Mouse (Mus musculus): ENCODE measurements around the gene Cib4.

The Cib4 gene

DNA sequence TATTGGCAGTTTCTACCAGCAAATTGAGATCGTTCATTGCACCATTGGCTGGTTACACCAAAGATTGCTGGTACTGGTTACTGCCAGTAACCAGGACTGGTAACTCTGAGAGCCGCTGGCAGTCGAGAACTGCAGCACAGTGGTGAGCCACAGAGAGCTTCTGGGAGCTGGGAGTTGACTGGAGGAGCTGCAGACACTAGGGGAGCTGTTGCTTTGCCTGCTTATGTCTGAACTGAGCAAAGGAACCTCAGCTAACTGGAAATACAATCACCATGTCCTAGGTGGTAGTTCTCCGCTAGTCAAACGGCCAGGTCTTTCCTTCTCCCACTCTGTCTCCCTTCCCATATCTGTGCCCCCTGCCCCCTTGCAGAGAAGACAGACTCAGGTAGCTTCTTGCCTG lies 103.4 kb downstream of the Cib4 start:
- DNase-seq (ENCODE audit: low read depth, low spot score): no peak

DNA sequence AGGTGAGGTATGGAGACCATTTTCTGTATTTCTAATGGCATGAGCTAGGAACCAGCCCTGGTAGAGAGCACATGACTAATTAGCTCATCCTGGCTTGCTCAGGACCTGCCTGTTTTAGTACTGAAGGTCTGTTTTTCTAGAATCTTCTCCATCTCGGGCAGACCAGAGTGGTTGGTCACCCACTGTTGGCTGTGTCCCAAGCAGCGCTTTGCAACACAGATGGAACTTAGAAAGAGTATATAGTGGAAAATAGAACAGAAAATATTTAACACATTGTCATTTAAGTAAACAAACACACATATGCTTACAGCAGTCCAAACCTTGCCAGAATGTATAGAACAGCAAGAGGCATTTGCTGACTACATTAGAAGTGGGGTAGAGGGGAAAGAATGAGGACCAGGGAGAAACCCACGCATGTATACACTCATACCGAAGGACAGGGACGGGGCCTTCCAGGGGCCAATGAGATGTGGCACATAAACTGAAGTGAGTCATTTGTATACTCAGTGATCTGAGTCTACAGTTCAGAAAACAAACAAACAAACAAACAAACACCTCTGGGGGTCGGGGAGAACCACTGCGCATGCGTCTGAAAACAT lies 105.2 kb downstream of the Cib4 start:
- no peak for DNase-seq (ENCODE audit: low read depth, low spot score)

DNA sequence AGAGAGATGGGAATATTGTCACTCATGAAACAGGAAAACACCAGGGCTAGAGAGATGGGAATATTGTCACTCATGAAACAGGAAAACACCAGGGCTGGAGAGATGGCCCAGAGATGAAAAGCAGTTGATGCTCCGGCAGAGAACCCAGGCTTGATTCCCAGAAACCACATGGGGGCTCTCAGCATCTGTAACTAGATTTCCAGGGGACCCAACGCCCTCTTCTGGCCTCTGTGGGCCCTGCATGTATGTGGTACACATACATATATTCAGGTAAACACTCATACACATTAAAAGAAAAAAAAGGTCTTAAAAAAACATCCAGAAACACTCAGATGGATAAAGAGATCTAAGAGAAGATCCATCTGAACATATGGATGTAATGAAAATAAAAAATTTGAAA lies 106.7 kb downstream of the Cib4 start:
- no peak for DNase-seq (ENCODE audit: low read depth, low spot score)

All from telencephalon, adult 2 months (tissue).